Mouse (Mus musculus): ENCODE data around the gene Hdac9.

- TF ChIP-seq CTCF (IDR thresholded peaks at IDR 0.05; ENCODE audit: low read depth, low read length) (no peak), POLR2AphosphoS5 (IDR thresholded peaks at IDR 0.05; ENCODE audit: insufficient replicate concordance, low read depth, low read length) (no peak), TAL1 (conservative IDR thresholded peaks at IDR 0.05; ENCODE audit: low read depth, low read length) (no peak), GATA1 (IDR thresholded peaks at IDR 0.05; ENCODE audit: borderline replicate concordance, low read length) (no peak)
Observed at GRCm38 (mm10) chr12:34452643-34453042, 464.3 kb downstream of the Hdac9 start.
